Mouse (Mus musculus) stomach, postnatal 0 days (tissue): ENCODE results near the gene Slc2a13.

Experiments
- CTCF ChIP-seq: IDR thresholded peaks from 2 replicates; pipeline ENCODE4 v1.5.1; 2016; ENCODE audit warnings: antibody characterized with exemption, low read depth, mild to moderate bottlenecking, moderate library complexity
- EP300 ChIP-seq: optimal IDR thresholded peaks from 2 replicates; pipeline ENCODE3; 2016; ENCODE audit warnings: antibody characterized with exemption

- peak; percentile 67 for TF ChIP-seq CTCF
- TF ChIP-seq EP300 = no peak
These were observed 253.7 kb downstream of the Slc2a13 start for GRCm38 (mm10) chr15:91319376-91319775.
